Mouse (Mus musculus): ENCODE measurements around the gene Nrip1. TPM values are rescaled to one million over a fixed set of nuclear protein-coding genes. Genes with fewer than 3 reads are reported as not detected.

Nrip1 gene
- total and polyA plus RNA-seq, 2 experiments from 2014 or later, result 26.5 to 30.0 TPM

- no peak overlapping the region for H3K4me3 ChIP-seq (ENCODE audit: low read length)
- H3K9me3 ChIP-seq (ENCODE audit: low read length), result no peaks in the 10 kb centered on the region
- no peak for TF ChIP-seq CTCF (IDR thresholded peaks at IDR 0.05; ENCODE audit: low read depth)
- H3K4me1 ChIP-seq (ENCODE audit: insufficient read depth, low read length), result no peaks in the 10 kb centered on the region
- DNase-seq (ENCODE audit: low spot score) (no peak), ATAC-seq (no peak)
- no peak overlapping the region for H3K27ac ChIP-seq
- H3K27me3 ChIP-seq (ENCODE audit: insufficient read depth, low read length), result no peaks in the 10 kb centered on the region
- no peak overlapping the region for H3K4me2 ChIP-seq (ENCODE audit: low read depth, low read length)
- H3K9ac ChIP-seq (replicated peaks; ENCODE audit: low read length), result no peak overlapping the region
- 26% methylated on average over 1 of the region's 1 CpGs for WGBS
- no peaks in the 10 kb centered on the region for H3K36me3 ChIP-seq (ENCODE audit: insufficient read depth, low read length)
Measured at GRCm38 (mm10) chr16:76396512-76396911, 22.9 kb upstream of the Nrip1 start.

DNA sequence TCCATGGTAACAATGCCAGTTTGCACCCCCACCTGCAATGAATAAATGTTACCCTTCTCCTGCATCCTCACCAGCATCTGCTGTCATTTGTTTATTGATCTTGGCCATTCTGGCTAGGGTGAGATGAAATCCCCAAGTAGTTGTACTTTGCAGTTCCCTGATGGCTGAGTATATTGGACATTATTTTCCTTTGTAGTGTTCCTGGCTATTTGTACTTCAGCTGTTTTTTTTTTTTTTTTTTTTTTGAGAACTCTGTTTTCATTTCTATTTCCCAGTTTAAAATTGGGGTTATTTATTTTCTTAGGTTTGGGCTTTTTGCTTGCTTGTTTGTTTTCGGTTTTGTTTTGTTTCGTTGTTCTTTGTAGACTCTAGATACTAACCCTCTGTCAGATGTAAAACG, 19.6 kb upstream of the Nrip1 start:
- no peaks in the 10 kb centered on the region for H3K4me1 ChIP-seq (ENCODE audit: insufficient read depth, low read length)
- H3K9ac ChIP-seq (replicated peaks; ENCODE audit: low read length), result no peak overlapping the region
- no peak overlapping the region for H3K27ac ChIP-seq
- no peak overlapping the region for H3K4me2 ChIP-seq (ENCODE audit: low read depth, low read length)
- no peaks in the 10 kb centered on the region for H3K9me3 ChIP-seq (ENCODE audit: low read length)
- no peak for TF ChIP-seq CTCF (IDR thresholded peaks at IDR 0.05; ENCODE audit: low read depth)
- no peaks in the 10 kb centered on the region for H3K36me3 ChIP-seq (ENCODE audit: insufficient read depth, low read length)
- H3K27me3 ChIP-seq (ENCODE audit: insufficient read depth, low read length), result no peaks in the 10 kb centered on the region
- H3K4me3 ChIP-seq (ENCODE audit: low read length), result no peak overlapping the region
- ATAC-seq (no peak), DNase-seq (ENCODE audit: low spot score) (no peak)
- 70% methylated on average over 3 of the region's 3 CpGs for WGBS

DNA sequence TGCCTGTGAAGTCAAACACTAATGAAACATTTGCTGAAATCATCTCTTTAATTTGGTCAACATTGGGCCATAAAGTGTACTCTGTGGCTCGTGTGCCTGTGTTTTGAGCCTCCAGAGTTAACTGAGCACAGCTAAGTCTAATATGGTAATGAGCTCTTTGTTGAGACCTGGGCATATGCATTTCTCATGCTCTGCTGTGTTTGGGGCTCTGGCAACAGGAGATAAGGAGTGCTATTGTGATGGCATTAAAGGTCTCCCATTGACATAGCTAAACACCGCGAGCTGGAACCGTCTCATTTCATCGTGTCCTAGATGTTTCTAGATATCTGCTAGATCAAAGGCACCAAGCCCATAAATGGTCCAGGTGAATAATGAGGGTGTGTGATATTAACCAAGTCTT, 12.9 kb upstream of the Nrip1 start:
- Histone ChIP-seq H3K4me2 (ENCODE audit: low read depth, low read length) (no peak overlapping the region), H3K4me3 (ENCODE audit: low read length) (no peak overlapping the region), H3K9ac (replicated peaks; ENCODE audit: low read length) (no peak overlapping the region), H3K9me3 (ENCODE audit: low read length) (no peaks in the 10 kb centered on the region), H3K4me1 (ENCODE audit: insufficient read depth, low read length) (no peaks in the 10 kb centered on the region), H3K27me3 (ENCODE audit: insufficient read depth, low read length) (no peaks in the 10 kb centered on the region), H3K27ac (no peak overlapping the region), H3K36me3 (ENCODE audit: insufficient read depth, low read length) (no peaks in the 10 kb centered on the region)
- no peak for TF ChIP-seq CTCF (IDR thresholded peaks at IDR 0.05; ENCODE audit: low read depth)
- DNase-seq (ENCODE audit: low spot score), result no peak
- ATAC-seq, result no peak
- WGBS, result 53% methylated on average over 5 of the region's 5 CpGs

DNA sequence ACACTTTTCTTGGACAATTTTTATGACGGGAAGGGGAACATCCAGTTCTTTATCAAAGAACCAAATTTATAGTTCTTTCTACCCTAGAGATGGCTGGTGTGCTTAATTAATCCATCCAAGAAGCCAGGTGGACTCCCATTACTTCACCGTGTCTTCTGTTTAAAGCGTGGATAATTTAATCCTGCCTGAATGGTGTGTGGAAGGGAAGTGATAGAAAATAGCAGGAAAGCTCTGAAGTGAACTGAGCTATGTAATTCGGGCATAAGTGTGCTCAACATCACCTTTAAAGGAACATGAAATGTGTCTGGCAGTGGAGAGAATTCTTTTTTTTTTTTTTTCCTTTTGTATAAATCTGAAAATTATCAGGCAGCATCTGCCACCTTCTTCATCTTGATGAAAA, 12.4 kb upstream of the Nrip1 start:
- Histone ChIP-seq H3K4me1 (ENCODE audit: insufficient read depth, low read length) (no peaks in the 10 kb centered on the region), H3K9me3 (ENCODE audit: low read length) (no peaks in the 10 kb centered on the region), H3K4me3 (ENCODE audit: low read length) (no peak overlapping the region), H3K4me2 (ENCODE audit: low read depth, low read length) (no peak overlapping the region), H3K9ac (replicated peaks; ENCODE audit: low read length) (no peak overlapping the region), H3K36me3 (ENCODE audit: insufficient read depth, low read length) (no peaks in the 10 kb centered on the region), H3K27me3 (ENCODE audit: insufficient read depth, low read length) (no peaks in the 10 kb centered on the region), H3K27ac (no peak overlapping the region)
- 54% methylated on average over 4 of the region's 4 CpGs for WGBS
- no peak for ATAC-seq
- no peak for TF ChIP-seq CTCF (IDR thresholded peaks at IDR 0.05; ENCODE audit: low read depth)
- DNase-seq (ENCODE audit: low spot score), result no peak

GRCm38 (mm10) chr16:76377211-76377610, 3.6 kb upstream of the Nrip1 start:
- no peaks in the 10 kb centered on the region for H3K36me3 ChIP-seq (ENCODE audit: insufficient read depth, low read length)
- no peak overlapping the region for H3K4me3 ChIP-seq (ENCODE audit: low read length)
- H3K4me2 ChIP-seq (ENCODE audit: low read depth, low read length), result no peak overlapping the region
- ATAC-seq (no peak), DNase-seq (ENCODE audit: low spot score) (no peak)
- H3K27ac ChIP-seq, result no peak overlapping the region
- no peak overlapping the region for H3K9ac ChIP-seq (replicated peaks; ENCODE audit: low read length)
- H3K27me3 ChIP-seq (ENCODE audit: insufficient read depth, low read length), result no peaks in the 10 kb centered on the region
- H3K4me1 ChIP-seq (ENCODE audit: insufficient read depth, low read length), result no peaks in the 10 kb centered on the region
- WGBS, result 95% methylated on average over 3 of the region's 3 CpGs
- H3K9me3 ChIP-seq (ENCODE audit: low read length), result no peaks in the 10 kb centered on the region
- no peak for TF ChIP-seq CTCF (IDR thresholded peaks at IDR 0.05; ENCODE audit: low read depth)

DNA sequence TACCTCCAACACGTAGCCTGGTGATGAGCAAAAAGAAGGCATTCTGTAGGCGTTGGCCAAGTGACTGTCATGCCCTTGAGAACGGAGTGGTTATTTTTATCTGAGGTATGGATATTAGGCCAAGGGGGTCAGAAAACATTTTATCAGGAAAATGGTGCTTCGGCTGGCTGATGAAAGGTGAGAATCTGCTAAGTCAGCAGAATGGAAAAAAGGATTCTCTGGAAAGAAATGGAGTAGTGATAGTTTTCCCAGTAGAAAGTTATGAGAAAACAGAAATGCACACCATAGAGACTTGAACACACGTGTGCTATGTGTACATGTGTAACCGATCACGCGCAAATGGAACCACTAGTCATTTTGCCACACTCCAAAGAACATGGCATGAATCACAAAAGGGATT, 3.0 kb upstream of the Nrip1 start:
- ATAC-seq, result no peak
- H3K4me2 ChIP-seq (ENCODE audit: low read depth, low read length), result no peak overlapping the region
- no peak overlapping the region for H3K9ac ChIP-seq (replicated peaks; ENCODE audit: low read length)
- TF ChIP-seq CTCF (IDR thresholded peaks at IDR 0.05; ENCODE audit: low read depth), result no peak
- H3K36me3 ChIP-seq (ENCODE audit: insufficient read depth, low read length), result no peaks in the 10 kb centered on the region
- DNase-seq (ENCODE audit: low spot score), result no peak
- no peak overlapping the region for H3K27ac ChIP-seq
- no peaks in the 10 kb centered on the region for H3K9me3 ChIP-seq (ENCODE audit: low read length)
- no peaks in the 10 kb centered on the region for H3K4me1 ChIP-seq (ENCODE audit: insufficient read depth, low read length)
- H3K4me3 ChIP-seq (ENCODE audit: low read length), result no peak overlapping the region
- WGBS, result 92% methylated on average over 8 of the region's 8 CpGs
- no peaks in the 10 kb centered on the region for H3K27me3 ChIP-seq (ENCODE audit: insufficient read depth, low read length)

GRCm38 (mm10) chr16:76372941-76373561, 576 bp downstream of the Nrip1 start:
- ATAC-seq, result peak; percentile 95
- peak overlapping the region; percentile 74 for H3K4me2 ChIP-seq (ENCODE audit: low read depth, low read length)
- H3K9me3 ChIP-seq (ENCODE audit: low read length), result no peaks in the 10 kb centered on the region
- H3K4me1 ChIP-seq (ENCODE audit: insufficient read depth, low read length), result 0 out of 2 replicates have a peak, but pooled peaks cover 3% of the 10 kb centered on the region
- no peaks in the 10 kb centered on the region for H3K36me3 ChIP-seq (ENCODE audit: insufficient read depth, low read length)
- no peaks in the 10 kb centered on the region for H3K27me3 ChIP-seq (ENCODE audit: insufficient read depth, low read length)
- WGBS, result 0% methylated on average over 58 of the region's 70 CpGs
- H3K9ac ChIP-seq (replicated peaks; ENCODE audit: low read length), result peak overlapping the region; percentile 92
- peak overlapping the region; percentile 84 for H3K4me3 ChIP-seq (ENCODE audit: low read length)
- peak overlapping the region; percentile 90 for H3K27ac ChIP-seq
- DNase-seq (ENCODE audit: low spot score), result peak; percentile 94
- peak; percentile 60 for TF ChIP-seq CTCF (IDR thresholded peaks at IDR 0.05; ENCODE audit: low read depth)
